Mouse (Mus musculus) embryonic facial prominence, embryonic 11.5 days (tissue): ENCODE measurements around the gene Immp1l. TPM values are rescaled to one million over a fixed set of nuclear protein-coding genes. Genes with fewer than 3 reads are reported as not detected.

Experiments used
- ATAC-seq: fragments of 200-750 bp; cut with Nextera tagmentation; replicated peaks from 2 replicates; pipeline ENCODE4 v1.8.0; 2017; ENCODE audit warnings: low read depth; ENCODE audit not compliant: insufficient number of reproducible peaks, low FRiP score, low TSS enrichment
- DNase-seq: peaks from one replicate; pipeline ENCODE4 v3.0.0-alpha.2; 2015; ENCODE audit warnings: low spot score
- H3K27ac ChIP-seq: fragments of 300-500 bp; sonication (generic); replicated peaks from 2 replicates; pipeline ENCODE4 v1.5.1; 2014; ENCODE audit warnings: mild to moderate bottlenecking, low read depth, low read length, control low read depth
- H3K27me3 ChIP-seq: fragments of 300-500 bp; sonication (generic); 2 replicates; pipeline ENCODE4 v1.6.1; 2014; ENCODE audit warnings: mild to moderate bottlenecking, low read length, moderate library complexity, mixed read lengths; ENCODE audit not compliant: control insufficient read depth, insufficient read depth
- H3K36me3 ChIP-seq: fragments of 300-500 bp; sonication (generic); replicated peaks from 2 replicates; pipeline ENCODE4 v1.6.1; 2014; ENCODE audit warnings: low read depth, mild to moderate bottlenecking, low read length, moderate library complexity, mixed read lengths; ENCODE audit not compliant: control insufficient read depth, insufficient read depth
- H3K4me1 ChIP-seq: fragments of 300-500 bp; sonication (generic); 2 replicates; pipeline ENCODE4 v1.6.1; 2014; ENCODE audit warnings: low read length, mixed read lengths; ENCODE audit not compliant: control insufficient read depth, insufficient read depth
- H3K4me2 ChIP-seq: fragments of 300-500 bp; sonication (generic); 2 replicates; pipeline ENCODE4 v1.6.1; 2014; ENCODE audit warnings: low read depth, mild to moderate bottlenecking, control low read depth, low read length, moderate library complexity
- H3K4me3 ChIP-seq: fragments of 300-500 bp; sonication (generic); 2 replicates; pipeline ENCODE4 v1.5.1; 2014; ENCODE audit warnings: low read depth, low read length, control low read depth
- H3K9ac ChIP-seq: fragments of 300-500 bp; sonication (generic); replicated peaks from 2 replicates; pipeline ENCODE4 v1.6.1; 2014; ENCODE audit warnings: mild to moderate bottlenecking, control low read depth, low read length
- H3K9me3 ChIP-seq: fragments of 300-500 bp; sonication (generic); replicated peaks from 2 replicates; pipeline ENCODE4 v1.6.1; 2016; ENCODE audit warnings: mild to moderate bottlenecking, low read length, inconsistent platforms, mixed read lengths; ENCODE audit not compliant: control insufficient read depth
- WGBS: fragments of 180-500 bp; shearing (Covaris S2); extraction: QIAGEN DNeasy Blood & Tissue Kit; methylation state at CpG from one replicate; pipeline ENCODE4 v1.1.7; 2014; 5-methylcytosine and 5-hydroxymethylcytosine counted together
- microRNA-seq: library from miRNA; unstranded; fragments of <30 nt; microRNA quantifications from one replicate; pipeline ENCODE4, GENCODE M21; 2016; ENCODE audit warnings: borderline number of aligned reads
- polyA plus RNA-seq: library from polyadenylated mRNA; unstranded; fragments of >200 nt; fragmentation: Nextera tagmentation; extraction: Ambion mirVana; gene quantifications from 2 replicates; pipeline ENCODE4 v1.2.1, GENCODE M21; 2014

The Immp1l gene
- polyA plus RNA-seq, 1 experiment from 2014 or later = 151 TPM

- Histone ChIP-seq H3K4me2 (no peak overlapping the region), H3K9ac (no peak overlapping the region), H3K9me3 (no peaks in the 10 kb centered on the region), H3K27me3 (no peaks in the 10 kb centered on the region), H3K27ac (no peak overlapping the region), H3K4me3 (no peak overlapping the region), H3K36me3 (no peaks in the 10 kb centered on the region), H3K4me1 (no peaks in the 10 kb centered on the region)
- peak; percentile 2 for DNase-seq
- WGBS = 59% methylated on average over 7 of the region's 7 CpGs
- 0 out of 2 replicates have a peak, but pooled peaks have one; percentile 73 for ATAC-seq
Measured at GRCm38 (mm10) chr2:105985206-105985605, 80.8 kb downstream of the Immp1l start.

DNA sequence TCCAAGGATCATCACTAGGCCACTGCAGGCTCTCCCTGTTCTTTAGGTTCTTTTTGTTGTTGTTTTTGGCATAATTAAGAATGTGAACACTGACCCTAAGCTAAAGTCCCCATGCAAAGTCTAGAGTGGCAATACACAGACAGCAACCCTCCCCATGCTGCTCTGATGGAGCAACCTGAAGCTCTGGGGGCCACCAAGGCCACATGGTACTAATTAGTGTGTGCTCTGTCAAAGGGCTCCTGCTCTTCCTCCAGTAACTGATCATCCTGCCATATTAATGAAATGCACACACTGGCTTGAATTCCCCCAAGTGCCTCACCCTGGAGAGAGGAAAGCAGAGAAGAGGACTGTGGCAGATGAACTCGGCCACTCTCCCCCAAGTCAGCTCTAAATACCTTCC lies 82.7 kb downstream of the Immp1l start:
- Histone ChIP-seq H3K27ac (no peak overlapping the region), H3K4me1 (no peaks in the 10 kb centered on the region), H3K9me3 (no peaks in the 10 kb centered on the region), H3K4me2 (no peak overlapping the region), H3K4me3 (no peak overlapping the region), H3K27me3 (no peaks in the 10 kb centered on the region), H3K9ac (no peak overlapping the region), H3K36me3 (no peaks in the 10 kb centered on the region)
- DNase-seq = peak; percentile 66
- peak; percentile 67; the same call in 1 of the 2 replicates for ATAC-seq
- 26% methylated on average over 1 of the region's 1 CpGs for WGBS

DNA sequence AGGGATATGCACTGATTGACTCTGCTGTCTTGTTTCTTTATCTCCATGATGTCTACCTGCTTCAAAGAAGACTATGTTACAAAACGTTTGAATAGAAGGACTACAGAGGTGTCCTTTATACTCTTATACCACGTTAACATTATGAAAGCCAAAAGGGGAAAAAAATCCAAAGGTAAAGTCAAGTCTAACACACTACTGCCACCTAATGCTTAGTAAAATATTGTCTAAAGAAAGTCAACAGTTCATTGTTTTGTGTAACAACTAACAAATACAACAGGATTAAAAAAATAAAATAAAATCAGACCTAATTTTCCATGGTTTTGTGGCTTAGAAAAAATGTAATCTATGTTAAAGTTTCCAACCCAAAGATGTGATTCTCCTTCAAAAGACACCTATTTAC lies 83.6 kb downstream of the Immp1l start:
- H3K36me3 ChIP-seq = no peaks in the 10 kb centered on the region
- H3K4me3 ChIP-seq = no peak overlapping the region
- H3K4me1 ChIP-seq = no peaks in the 10 kb centered on the region
- ATAC-seq (no peak), DNase-seq (no peak)
- H3K9me3 ChIP-seq = no peaks in the 10 kb centered on the region
- H3K4me2 ChIP-seq = no peak overlapping the region
- no peak overlapping the region for H3K27ac ChIP-seq
- 21% methylated on average over 2 of the region's 2 CpGs for WGBS
- no peak overlapping the region for H3K9ac ChIP-seq
- H3K27me3 ChIP-seq = no peaks in the 10 kb centered on the region

- ATAC-seq (peak; percentile 96), DNase-seq (peak; percentile 95)
- H3K9ac ChIP-seq = peak within 1 kb of the TSS; percentile 88
- 2% methylated on average over 44 of the region's 44 CpGs for WGBS
- no peaks in the 10 kb centered on the region for H3K4me1 ChIP-seq
- no peaks in the 10 kb centered on the region for H3K36me3 ChIP-seq
- H3K4me2 ChIP-seq = peak within 1 kb of the TSS; percentile 42
- no peaks in the 10 kb centered on the region for H3K27me3 ChIP-seq
- H3K27ac ChIP-seq = no peak within 1 kb of the TSS
- H3K9me3 ChIP-seq = no peaks in the 10 kb centered on the region
- H3K4me3 ChIP-seq = peak within 1 kb of the TSS; percentile 73
Measured at GRCm38 (mm10) chr2:106002835-106003739, 98.6 kb downstream of the Immp1l start, which contains the start of gene Dnajc24. Dnajc24 (minus strand) TSS chr2:106003549.

- H3K4me3 ChIP-seq = no peak overlapping the region
- no peak overlapping the region for H3K9ac ChIP-seq
- H3K27me3 ChIP-seq = no peaks in the 10 kb centered on the region
- H3K27ac ChIP-seq = no peak overlapping the region
- DNase-seq (no peak), ATAC-seq (no peak)
- no peaks in the 10 kb centered on the region for H3K36me3 ChIP-seq
- no peak overlapping the region for H3K4me2 ChIP-seq
- no peaks in the 10 kb centered on the region for H3K9me3 ChIP-seq
- 66% methylated on average over 2 of the region's 2 CpGs for WGBS
- no peaks in the 10 kb centered on the region for H3K4me1 ChIP-seq
Measured at GRCm38 (mm10) chr2:106008415-106008814, 104.0 kb downstream of the Immp1l start.

Small RNA genes lying within 50 kb of the gene (microRNA-seq; reads per million reads assigned to microRNA genes)
- gene Gm22002 = not detected

Other genes with a start within 250 kb of the Immp1l start
- gene Pax6, start 235.7 kb upstream of the Immp1l start, polyA plus RNA-seq = 13.9 and 26.6 TPM in 2 replicates
- 56.5 and 61.5 TPM in 2 replicates for gene Elp4, start 74 bp upstream of the Immp1l start, polyA plus RNA-seq
- 44.7 and 46.0 TPM in 2 replicates for gene Dnajc24, start 98.9 kb downstream of the Immp1l start, polyA plus RNA-seq